In the genomic region with DNA sequence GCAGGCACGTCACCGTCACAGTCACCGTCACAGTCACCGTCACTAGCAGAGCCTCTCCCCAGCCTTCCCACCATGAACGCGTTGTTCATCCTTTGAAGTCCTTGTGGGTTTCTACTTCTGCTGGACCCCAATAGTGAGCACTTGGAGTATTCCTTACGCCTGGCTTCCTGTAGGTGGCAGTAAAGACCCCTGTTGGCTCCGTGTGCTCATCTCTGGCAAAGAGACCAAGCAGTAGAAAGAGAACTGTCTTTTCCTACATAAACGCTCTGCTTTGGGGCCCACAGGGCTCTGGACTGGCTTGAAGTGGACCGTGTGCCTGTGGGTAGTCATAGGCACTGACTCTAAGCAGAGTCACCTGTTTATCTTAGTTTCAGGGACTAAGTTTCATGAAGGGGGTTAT, we compare ENCODE assay signal across 8 mouse cellular contexts. TPM values are rescaled to one million over a fixed set of nuclear protein-coding genes. Genes with fewer than 3 reads are reported as not detected.
DNase-seq lines count a peak whose midpoint lies in the region; ATAC-seq and TF ChIP-seq lines count a peak whose summit lies in the region.

No protein-coding gene starts in this region.

- no peaks in the 10 kb centered on the region for H3K4me1 ChIP-seq in kidney, adult 2 months (ENCODE audit: control insufficient read depth, insufficient read depth, low read length)
- no peaks in the 10 kb centered on the region for H3K4me1 ChIP-seq in ES-E14 (ENCODE audit: control insufficient read depth in 2 of 2, insufficient read depth in 2 of 2, low read length in 2 of 2, poor library complexity in 1 of 2)
- peaks cover 28% of the 10 kb centered on the region for H3K4me1 ChIP-seq in intestine, embryonic 14.5 days (replicated peaks; ENCODE audit: control insufficient read depth, insufficient read depth, low read length)
- H3K4me1 ChIP-seq in lung, adult 2 months (ENCODE audit: control insufficient read depth, insufficient read depth, low read length): peaks cover 3% of the 10 kb centered on the region; the same call in 1 of the 2 replicates

- TF ChIP-seq POLR2A in kidney, adult 2 months (IDR thresholded peaks at IDR 0.05; ENCODE audit: low read depth, low read length): no peak
- TF ChIP-seq POLR2A in lung, adult 2 months (IDR thresholded peaks at IDR 0.05; ENCODE audit: borderline replicate concordance, extremely low read depth, low read depth, low read length): no peak

- DNase-seq in kidney, adult 2 months: peak; percentile 48
- DNase-seq in kidney, adult 9 months: no peak
- DNase-seq in ES-E14 (ENCODE audit: low read depth, low spot score): peak; percentile 56
- DNase-seq in embryo, embryonic 9.5 days (ENCODE audit: extremely low spot score): peak; percentile 57
- peak; percentile 75 for DNase-seq in intestine, embryonic 14.5 days (ENCODE audit: low spot score)
- no peak for DNase-seq in lung, adult 2 months
- DNase-seq in retina, postnatal 7 days (ENCODE audit: low read depth, low spot score): peak; percentile 49
- no peak for DNase-seq in spleen, adult 12 weeks (ENCODE audit: low spot score)

- no peaks in the 10 kb centered on the region for H3K36me3 ChIP-seq in kidney, adult 2 months (ENCODE audit: control insufficient read depth, insufficient read depth, low read length)
- H3K36me3 ChIP-seq in ES-E14 (ENCODE audit: control insufficient read depth, insufficient read depth, low read length, poor library complexity, severe bottlenecking): no peaks in the 10 kb centered on the region
- no peaks in the 10 kb centered on the region for H3K36me3 ChIP-seq in intestine, embryonic 14.5 days (ENCODE audit: control insufficient read depth, insufficient read depth, low read length)

- no peak overlapping the region for H3K4me2 ChIP-seq in intestine, embryonic 14.5 days (ENCODE audit: low read length)

- H3K27ac ChIP-seq in kidney, adult 2 months (ENCODE audit: insufficient read depth, low read depth, low read length): no peak overlapping the region
- no peak overlapping the region for H3K27ac ChIP-seq in ES-E14 (ENCODE audit: insufficient read depth, low read depth, low read length, poor library complexity, severe bottlenecking)
- peak overlapping the region; percentile 84 for H3K27ac ChIP-seq in intestine, embryonic 14.5 days (ENCODE audit: low read depth)

- H3K4me3 ChIP-seq in kidney, adult 2 months (ENCODE audit: insufficient read depth, low read depth, low read length): no peak overlapping the region
- H3K4me3 ChIP-seq in ES-E14 (ENCODE audit: insufficient read depth in 1 of 2, low read depth in 1 of 2, low read length in 2 of 2, poor library complexity in 1 of 2, severe bottlenecking in 1 of 2): no peak overlapping the region
- no peak overlapping the region for H3K4me3 ChIP-seq in intestine, embryonic 14.5 days (ENCODE audit: low read depth, low read length)
- H3K4me3 ChIP-seq in lung, adult 2 months (replicated peaks; ENCODE audit: extremely low read depth, low read depth, low read length): no peak overlapping the region

- in situ Hi-C loops in ES-E14 (cut with MboI; ENCODE audit: low sequenced_read_pairs in 2 of 2, unreplicated experiment in 2 of 2): no loop called here

- TF ChIP-seq CTCF in kidney, adult 2 months (conservative IDR thresholded peaks at IDR 0.05; ENCODE audit: insufficient read depth, insufficient read length, low read depth, low read length): peak; percentile 68
- peak; percentile 70 for TF ChIP-seq CTCF in lung, adult 2 months (IDR thresholded peaks at IDR 0.05; ENCODE audit: insufficient read depth, low read length)

- ATAC-seq in intestine, embryonic 14.5 days (replicated peaks; ENCODE audit: low FRiP score, low TSS enrichment, low read depth): peak; percentile 56; the same call in 1 of the 2 replicates

- no peak overlapping the region for H3K9ac ChIP-seq in ES-E14 (ENCODE audit: insufficient read depth, low read depth, low read length, poor library complexity, severe bottlenecking)
- no peak overlapping the region for H3K9ac ChIP-seq in intestine, embryonic 14.5 days (ENCODE audit: low read length)

- WGBS in kidney, adult 2 months: 41% methylated on average over 10 of the region's 10 CpGs
- 22% methylated on average over 10 of the region's 10 CpGs for WGBS in intestine, embryonic 14.5 days
- 37% methylated on average over 10 of the region's 10 CpGs for WGBS in lung, adult 2 months

- H3K27me3 ChIP-seq in kidney, adult 2 months (replicated peaks; ENCODE audit: control insufficient read depth, insufficient read depth, low read length): no peaks in the 10 kb centered on the region
- no peaks in the 10 kb centered on the region for H3K27me3 ChIP-seq in intestine, embryonic 14.5 days (replicated peaks; ENCODE audit: control insufficient read depth, insufficient read depth, low read length)

- H3K9me3 ChIP-seq in ES-E14 (ENCODE audit: control insufficient read depth, insufficient read depth, low read depth, low read length): no peaks in the 10 kb centered on the region
- H3K9me3 ChIP-seq in intestine, embryonic 14.5 days (ENCODE audit: control insufficient read depth, low read length): no peaks in the 10 kb centered on the region

TF ChIP-seq in ES-E14, 5 proteins besides CTCF, POLR2A, EP300 and RAD21:
- TF ChIP-seq ZNF384 (IDR thresholded peaks at IDR 0.05; ENCODE audit: low read depth, low read length) (no peak), ZC3H11A (IDR thresholded peaks at IDR 0.05; ENCODE audit: borderline replicate concordance, low read depth, low read length) (0 out of 2 replicates have a peak, but pooled peaks have one; percentile 39)

RNA-seq across cellular contexts. Expression of a gene that starts 49.0 kb away (rescaled TPM):
- polyA plus RNA-seq in kidney, adult 2 months (2012; rRNA removed): 201 and 213 TPM in 2 replicates
- 0.54 and 0.79 TPM in 2 replicates for total RNA-seq in ES-E14 (2012; rRNA removed)
- polyA plus RNA-seq in intestine, embryonic 14.5 days (2014; fragmentation: Nextera tagmentation; extraction: Ambion mirVana): 0.26 and 0.38 TPM in 2 replicates
- 8.2 and 9.6 TPM in 2 replicates for polyA plus RNA-seq in lung, adult 2 months (2012; rRNA removed)

Comparison
In these comparisons a context has a peak if more than half of its experiments do, and no peak if none do; other contexts are left out.
1. DNase-seq: peak in kidney, adult 2 months (single experiment), ES-E14 (single experiment), embryo, embryonic 9.5 days (single experiment), intestine, embryonic 14.5 days (single experiment) and retina, postnatal 7 days (single experiment); none in kidney, adult 9 months (single experiment), lung, adult 2 months (single experiment) and spleen, adult 12 weeks (single experiment).
2. RNA of a gene that starts 49.0 kb away (polyA plus RNA-seq): 201 to 213 TPM in kidney, adult 2 months; 8.2 to 9.6 TPM in lung, adult 2 months and 0.26 to 0.38 TPM in intestine, embryonic 14.5 days; every median in the first group is over 10 times any median in the second.